Mouse (Mus musculus): ENCODE results near the gene Ddn.

Gene Ddn

GRCm38 (mm10) chr15:98809390-98809789 lies at the start of gene Ddn:
Gene Ddn, minus strand, starts transcription at chr15:98809490.
- no peak for DNase-seq (ENCODE audit: low read depth)

- DNase-seq (ENCODE audit: low read depth), result no peak
Observed at GRCm38 (mm10) chr15:98854214-98854613, 44.9 kb upstream of the Ddn start.

- no peak for DNase-seq (ENCODE audit: low read depth)
Observed at GRCm38 (mm10) chr15:98853161-98853937, 44.1 kb upstream of the Ddn start.

GRCm38 (mm10) chr15:98852733-98853132 lies 43.4 kb upstream of the Ddn start:
- DNase-seq (ENCODE audit: low read depth), result no peak

- no peak for DNase-seq (ENCODE audit: low read depth)
Observed at GRCm38 (mm10) chr15:98852071-98852470, 42.8 kb upstream of the Ddn start.

GRCm38 (mm10) chr15:98851229-98851818 lies 42.0 kb upstream of the Ddn start:
- no peak for DNase-seq (ENCODE audit: low read depth)

GRCm38 (mm10) chr15:98850668-98851067 lies 41.4 kb upstream of the Ddn start:
- no peak for DNase-seq (ENCODE audit: low read depth)

- no peak for DNase-seq (ENCODE audit: low read depth)
Observed at GRCm38 (mm10) chr15:98849956-98850600, 40.8 kb upstream of the Ddn start.

GRCm38 (mm10) chr15:98849165-98849564 lies 39.9 kb upstream of the Ddn start:
- DNase-seq (ENCODE audit: low read depth), result no peak

- no peak for DNase-seq (ENCODE audit: low read depth)
Observed at GRCm38 (mm10) chr15:98846140-98846539, 36.9 kb upstream of the Ddn start.

- no peak for DNase-seq (ENCODE audit: low read depth)
Observed at GRCm38 (mm10) chr15:98845149-98845548, 35.9 kb upstream of the Ddn start.

GRCm38 (mm10) chr15:98843595-98844223 lies 34.4 kb upstream of the Ddn start:
- no peak for DNase-seq (ENCODE audit: low read depth)

GRCm38 (mm10) chr15:98839671-98840585 lies 30.6 kb upstream of the Ddn start:
- no peak for DNase-seq (ENCODE audit: low read depth)

GRCm38 (mm10) chr15:98839161-98839560 lies 29.9 kb upstream of the Ddn start:
- DNase-seq (ENCODE audit: low read depth), result no peak

- DNase-seq (ENCODE audit: low read depth), result no peak
Observed at GRCm38 (mm10) chr15:98837743-98838103, 28.4 kb upstream of the Ddn start.

GRCm38 (mm10) chr15:98837006-98837742 lies 27.9 kb upstream of the Ddn start:
- no peak for DNase-seq (ENCODE audit: low read depth)

- DNase-seq (ENCODE audit: low read depth), result no peak
Observed at GRCm38 (mm10) chr15:98835291-98835690, 26.0 kb upstream of the Ddn start.

GRCm38 (mm10) chr15:98834059-98834458 lies 24.8 kb upstream of the Ddn start:
- no peak for DNase-seq (ENCODE audit: low read depth)

GRCm38 (mm10) chr15:98833281-98833680 lies 24.0 kb upstream of the Ddn start:
- no peak for DNase-seq (ENCODE audit: low read depth)

- peak; percentile 84 for DNase-seq (ENCODE audit: low read depth)
Observed at GRCm38 (mm10) chr15:98832161-98833058, 23.1 kb upstream of the Ddn start.

Data from induced T-regulatory cell, adult 2 months (primary cell).